In genomic region chr6:51104336-51104735, GRCm38 (mm10) we compare ENCODE assay signal across 12 mouse cellular contexts.
DNase-seq lines count a peak whose midpoint lies in the region; ATAC-seq lines count a peak whose summit lies in the region.
"Had no signal": no experiment of that assay in that cellular context is flagged by ENCODE, and none has a peak within 500 bp of the region (broad histone marks: within the 10 kb centered on the region; RNA-seq: fewer than 3 reads in every experiment).

No protein-coding gene starts in this region.

- ATAC-seq in lung, embryonic 15.5 days (ENCODE audit: borderline replicate concordance, extremely low read depth, low FRiP score, low TSS enrichment) = no peak
- ATAC-seq in embryonic facial prominence, embryonic 12.5 days (ENCODE audit: insufficient number of reproducible peaks, insufficient read depth, low FRiP score, low TSS enrichment) = no peak
- ATAC-seq in heart, embryonic 14.5 days (ENCODE audit: insufficient number of reproducible peaks, insufficient read depth, low FRiP score, low read depth) = no peak
- no peak for ATAC-seq in midbrain, embryonic 15.5 days (replicated peaks)
- ATAC-seq: forebrain, embryonic 16.5 days had no signal

- H3K4me3 ChIP-seq in lung, embryonic 15.5 days = no peak overlapping the region
- H3K4me3 ChIP-seq in embryonic facial prominence, embryonic 12.5 days = no peak overlapping the region
- no peak overlapping the region for H3K4me3 ChIP-seq in heart, embryonic 14.5 days (ENCODE audit: control insufficient read depth in 1 of 2, insufficient read depth in 1 of 2, low read depth in 1 of 2, low read length in 2 of 2)
- no peak overlapping the region for H3K4me3 ChIP-seq in midbrain, embryonic 15.5 days
- H3K4me3 ChIP-seq: hindbrain, embryonic 10.5 days had no signal

- no peak overlapping the region for H3K4me2 ChIP-seq in lung, embryonic 15.5 days
- H3K4me2 ChIP-seq in embryonic facial prominence, embryonic 12.5 days (replicated peaks) = no peak overlapping the region
- H3K4me2 ChIP-seq in heart, embryonic 14.5 days (ENCODE audit: low read length) = no peak overlapping the region
- H3K4me2 ChIP-seq in midbrain, embryonic 15.5 days = no peak overlapping the region

- 67% methylated on average over 5 of the region's 5 CpGs for WGBS in lung, embryonic 15.5 days
- 39% methylated on average over 5 of the region's 5 CpGs for WGBS in embryonic facial prominence, embryonic 12.5 days
- 81% methylated on average over 5 of the region's 5 CpGs for WGBS in heart, embryonic 14.5 days
- 91% methylated on average over 5 of the region's 5 CpGs for WGBS in midbrain, embryonic 15.5 days

- no peaks in the 10 kb centered on the region for H3K9me3 ChIP-seq in lung, embryonic 15.5 days
- H3K9me3 ChIP-seq in embryonic facial prominence, embryonic 12.5 days = no peaks in the 10 kb centered on the region
- H3K9me3 ChIP-seq in heart, embryonic 14.5 days (ENCODE audit: control insufficient read depth, low read length) = no peaks in the 10 kb centered on the region
- H3K9me3 ChIP-seq in midbrain, embryonic 15.5 days = no peaks in the 10 kb centered on the region
- H3K9me3 ChIP-seq: hindbrain, embryonic 10.5 days had no signal

- H3K36me3 ChIP-seq in lung, embryonic 15.5 days = no peaks in the 10 kb centered on the region
- H3K36me3 ChIP-seq in embryonic facial prominence, embryonic 12.5 days = no peaks in the 10 kb centered on the region
- no peaks in the 10 kb centered on the region for H3K36me3 ChIP-seq in heart, embryonic 14.5 days (ENCODE audit: control insufficient read depth, insufficient read depth, low read length)
- H3K36me3 ChIP-seq in midbrain, embryonic 15.5 days (replicated peaks) = no peaks in the 10 kb centered on the region
- H3K36me3 ChIP-seq: hindbrain, embryonic 10.5 days had no signal

- H3K27ac ChIP-seq in lung, embryonic 15.5 days = peak overlapping the region; percentile 39; the same call in 1 of the 2 replicates
- H3K27ac ChIP-seq in embryonic facial prominence, embryonic 12.5 days = peak overlapping the region; percentile 72
- H3K27ac ChIP-seq in heart, embryonic 14.5 days (replicated peaks in 1 of 2; ENCODE audit: control insufficient read depth in 1 of 2, insufficient read depth in 1 of 2, low read depth in 2 of 2, low read length in 2 of 2) = peak overlapping the region; percentile 19 to 38; a peak in 1 of 4 replicates
- no peak overlapping the region for H3K27ac ChIP-seq in midbrain, embryonic 15.5 days
- H3K27ac ChIP-seq: hindbrain, embryonic 10.5 days; kidney, postnatal 0 days had no signal

- no peaks in the 10 kb centered on the region for H3K27me3 ChIP-seq in lung, embryonic 15.5 days
- no peaks in the 10 kb centered on the region for H3K27me3 ChIP-seq in embryonic facial prominence, embryonic 12.5 days
- H3K27me3 ChIP-seq in heart, embryonic 14.5 days (ENCODE audit: control insufficient read depth, insufficient read depth, low read length) = no peaks in the 10 kb centered on the region
- H3K27me3 ChIP-seq in midbrain, embryonic 15.5 days (replicated peaks) = no peaks in the 10 kb centered on the region

- H3K9ac ChIP-seq in lung, embryonic 15.5 days = no peak overlapping the region
- H3K9ac ChIP-seq in embryonic facial prominence, embryonic 12.5 days = no peak overlapping the region
- H3K9ac ChIP-seq in heart, embryonic 14.5 days (ENCODE audit: low read length) = no peak overlapping the region
- H3K9ac ChIP-seq in midbrain, embryonic 15.5 days = no peak overlapping the region

- H3K4me1 ChIP-seq in lung, embryonic 15.5 days = peaks cover 6% of the 10 kb centered on the region; the same call in 1 of the 2 replicates
- peaks cover 17% of the 10 kb centered on the region; the same call in 1 of the 2 replicates for H3K4me1 ChIP-seq in embryonic facial prominence, embryonic 12.5 days
- H3K4me1 ChIP-seq in heart, embryonic 14.5 days (ENCODE audit: control insufficient read depth in 2 of 2, insufficient read depth in 2 of 2, low read length in 2 of 2) = peaks cover 3 to 7% of the 10 kb centered on the region in 2 experiments; a peak in 3 of 4 replicates
- H3K4me1 ChIP-seq in midbrain, embryonic 15.5 days = no peaks in the 10 kb centered on the region

- DNase-seq in lung, adult 18-20 months = no peak
- DNase-seq in skeletal muscle tissue, adult 2 months (ENCODE audit: low read depth, low spot score) = peak; percentile 82
- DNase-seq in embryo, embryonic 10.5 days (ENCODE audit: low spot score) = no peak
- DNase-seq: cerebellum, postnatal 25 days; right cerebral cortex, adult 18-20 months had no signal
